Mouse (Mus musculus): ENCODE results near the gene Olfr850. TPM values are rescaled to one million over a fixed set of nuclear protein-coding genes. Genes with fewer than 3 reads are reported as not detected.

Gene Olfr850
- polyA plus RNA-seq (2016; fragmentation: Nextera tagmentation; extraction: Ambion mirVana): not detected in 2 replicates

GRCm38 (mm10) chr9:19478148-19478547 is at the start of gene Olfr850:
Olfr850 (minus strand) TSS chr9:19478248.
- Histone ChIP-seq H3K4me1 (no peaks in the 10 kb centered on the region), H3K9me3 (replicated peaks) (peaks cover 27% of the 10 kb centered on the region), H3K4me3 (no peak within 1 kb of the TSS), H3K27me3 (ENCODE audit: low read depth, poor library complexity, severe bottlenecking) (no peaks in the 10 kb centered on the region), H3K36me3 (no peaks in the 10 kb centered on the region), H3K27ac (replicated peaks) (no peak within 1 kb of the TSS)
- DNase-seq (ENCODE audit: low spot score): no peak

DNA sequence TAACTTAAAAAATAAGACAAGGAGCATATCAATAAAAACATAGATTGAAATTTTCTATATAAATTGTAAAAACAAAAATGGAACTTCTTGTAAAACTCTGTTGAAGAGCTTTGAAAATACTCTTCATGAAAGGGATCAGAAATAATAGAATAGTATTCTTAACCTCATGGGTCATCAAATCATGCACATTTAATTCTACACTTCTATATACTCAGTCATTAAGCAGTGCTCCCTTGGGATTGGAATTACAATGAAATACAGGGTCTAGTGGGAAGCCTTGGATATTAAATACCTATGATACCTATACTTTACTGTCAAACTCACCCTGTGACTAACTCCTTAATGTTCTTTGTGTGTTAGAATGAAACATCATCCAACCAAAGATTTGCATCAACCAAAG is 14.9 kb upstream of the Olfr850 start, which contains the start of gene Olfr851:
Gene Olfr851 (plus strand): TSS at position 301 of the 400 bp plus-strand sequence.
- no peaks in the 10 kb centered on the region for H3K4me1 ChIP-seq
- DNase-seq (ENCODE audit: low spot score): no peak
- H3K27me3 ChIP-seq (ENCODE audit: low read depth, poor library complexity, severe bottlenecking): no peaks in the 10 kb centered on the region
- no peaks in the 10 kb centered on the region for H3K36me3 ChIP-seq
- no peak within 1 kb of the TSS for H3K27ac ChIP-seq (replicated peaks)
- no peak within 1 kb of the TSS for H3K4me3 ChIP-seq
- peaks cover 31% of the 10 kb centered on the region for H3K9me3 ChIP-seq (replicated peaks)

DNA sequence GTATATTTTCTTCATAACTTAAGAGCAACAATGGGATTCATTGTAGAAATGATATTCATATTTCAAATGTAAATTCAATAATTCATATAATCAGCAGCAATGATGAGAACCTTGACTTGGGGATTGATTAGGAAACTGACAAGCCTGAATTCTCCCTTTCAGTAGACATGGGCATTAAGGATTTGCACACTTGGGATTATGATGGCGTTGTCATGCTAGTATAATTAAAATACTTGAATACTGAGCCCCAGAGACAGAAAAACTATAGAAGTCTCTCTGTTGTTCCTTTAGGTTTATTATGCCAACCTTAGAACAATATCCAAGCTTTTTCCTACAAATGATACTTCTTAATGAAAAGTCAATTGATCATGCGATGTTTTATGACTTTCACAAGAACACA is 38.1 kb downstream of the Olfr850 start, which contains the start of gene Olfr849:
Gene Olfr849 (plus strand): TSS at position 301 of the 400 bp plus-strand sequence.
- H3K27ac ChIP-seq (replicated peaks): no peak within 1 kb of the TSS
- H3K4me1 ChIP-seq: no peaks in the 10 kb centered on the region
- 89% methylated on average over 2 of the region's 2 CpGs for WGBS
- H3K27me3 ChIP-seq (ENCODE audit: low read depth, poor library complexity, severe bottlenecking): no peaks in the 10 kb centered on the region
- H3K36me3 ChIP-seq: no peaks in the 10 kb centered on the region
- peaks cover 52% of the 10 kb centered on the region for H3K9me3 ChIP-seq (replicated peaks)
- no peak within 1 kb of the TSS for H3K4me3 ChIP-seq
- no peak for DNase-seq (ENCODE audit: low spot score)

Other genes with a start within 250 kb of the Olfr850 start
- not detected in 2 replicates for gene Olfr843, start 226.3 kb downstream of the Olfr850 start, polyA plus RNA-seq (2016; fragmentation: Nextera tagmentation; extraction: Ambion mirVana)
- not detected in 2 replicates for gene Olfr844, start 161.9 kb downstream of the Olfr850 start, polyA plus RNA-seq (2016; fragmentation: Nextera tagmentation; extraction: Ambion mirVana)
- gene Olfr845, start 141.8 kb downstream of the Olfr850 start, polyA plus RNA-seq (2016; fragmentation: Nextera tagmentation; extraction: Ambion mirVana): not detected in 2 replicates
- gene Olfr846, start 114.2 kb downstream of the Olfr850 start, polyA plus RNA-seq (2016; fragmentation: Nextera tagmentation; extraction: Ambion mirVana): not detected in 2 replicates
- not detected in 2 replicates for gene Olfr847, start 99.6 kb downstream of the Olfr850 start, polyA plus RNA-seq (2016; fragmentation: Nextera tagmentation; extraction: Ambion mirVana)
- not detected in 2 replicates for gene Olfr849, start 38.0 kb downstream of the Olfr850 start, polyA plus RNA-seq (2016; fragmentation: Nextera tagmentation; extraction: Ambion mirVana)
- not detected in 2 replicates for gene Olfr851, start 15.0 kb upstream of the Olfr850 start, polyA plus RNA-seq (2016; fragmentation: Nextera tagmentation; extraction: Ambion mirVana)
- gene Olfr853, start 62.8 kb upstream of the Olfr850 start, polyA plus RNA-seq (2016; fragmentation: Nextera tagmentation; extraction: Ambion mirVana): not detected in 2 replicates
- not detected in 2 replicates for gene Olfr854, start 89.1 kb upstream of the Olfr850 start, polyA plus RNA-seq (2016; fragmentation: Nextera tagmentation; extraction: Ambion mirVana)
- gene Olfr855, start 104.4 kb upstream of the Olfr850 start, polyA plus RNA-seq (2016; fragmentation: Nextera tagmentation; extraction: Ambion mirVana): not detected in 2 replicates
- 36.1 and 41.5 TPM in 2 replicates for gene Zfp317, start 143.9 kb upstream of the Olfr850 start, polyA plus RNA-seq (2016; fragmentation: Nextera tagmentation; extraction: Ambion mirVana)
- gene Olfr857, start 231.2 kb upstream of the Olfr850 start, polyA plus RNA-seq (2016; fragmentation: Nextera tagmentation; extraction: Ambion mirVana): not detected in 2 replicates

Measured in midbrain, embryonic 10.5 days (tissue).